Mouse (Mus musculus): ENCODE results near the gene Dock10. TPM values are rescaled to one million over a fixed set of nuclear protein-coding genes. Genes with fewer than 3 reads are reported as not detected.

Gene Dock10
- 17.5 TPM for polyA plus RNA-seq (2014; fragmentation: Illumina TruSeq; extraction: RNeasy Lipid Tissue Mini Kit (QIAGEN cat#74804); ENCODE audit: low read depth, low replicate concordance)

DNA sequence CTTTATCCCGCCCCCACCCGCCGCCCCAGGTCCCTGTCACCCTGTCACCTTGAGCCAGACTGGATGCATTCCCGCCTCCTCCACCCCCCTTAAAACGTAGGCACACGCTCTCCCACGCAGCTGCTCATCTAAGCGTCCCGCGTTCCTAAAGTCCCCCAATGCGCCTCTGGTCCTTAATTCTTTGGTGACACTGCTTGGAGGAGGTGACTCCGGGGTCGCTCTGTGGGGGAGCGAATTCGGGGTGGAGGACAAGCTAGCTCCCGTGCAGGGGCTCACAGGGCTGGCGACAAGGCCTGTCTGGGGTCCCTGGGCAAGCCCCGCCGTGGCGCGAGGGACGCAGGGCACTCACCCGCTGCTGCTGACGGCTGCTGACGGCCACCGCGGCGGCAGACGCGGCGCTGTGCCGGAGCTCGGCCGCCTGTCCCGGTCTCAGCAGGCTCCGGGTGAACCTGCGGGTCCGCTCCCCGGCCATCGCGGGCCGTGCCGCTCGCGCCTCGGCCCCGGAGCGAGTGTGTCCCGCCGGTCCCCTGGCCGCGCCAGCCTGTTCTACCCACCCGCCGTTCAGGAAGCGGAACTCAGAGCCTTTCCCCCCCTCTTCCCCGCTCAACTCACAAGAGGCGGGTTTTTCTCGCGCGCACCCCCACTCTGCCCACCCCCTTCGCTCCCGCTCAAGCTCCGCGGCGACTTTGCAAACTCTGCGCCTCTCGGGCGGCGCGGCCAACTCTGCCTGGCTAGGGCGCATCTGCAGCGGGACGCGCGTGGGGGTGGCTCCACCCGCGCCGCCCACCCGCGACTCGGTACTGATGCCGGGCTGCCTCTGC lies at the start of gene Dock10:
Gene Dock10 (minus strand): TSS at position 551 of the 821 bp plus-strand sequence.

GRCm38 (mm10) chr1:80461348-80461747 lies 297.0 kb downstream of the Dock10 start, which contains the start of gene Gm45261:
Gm45261 (minus strand) TSS chr1:80461448.

